Comparison of ENCODE assay signal across 19 mouse cellular contexts in the genomic region with DNA sequence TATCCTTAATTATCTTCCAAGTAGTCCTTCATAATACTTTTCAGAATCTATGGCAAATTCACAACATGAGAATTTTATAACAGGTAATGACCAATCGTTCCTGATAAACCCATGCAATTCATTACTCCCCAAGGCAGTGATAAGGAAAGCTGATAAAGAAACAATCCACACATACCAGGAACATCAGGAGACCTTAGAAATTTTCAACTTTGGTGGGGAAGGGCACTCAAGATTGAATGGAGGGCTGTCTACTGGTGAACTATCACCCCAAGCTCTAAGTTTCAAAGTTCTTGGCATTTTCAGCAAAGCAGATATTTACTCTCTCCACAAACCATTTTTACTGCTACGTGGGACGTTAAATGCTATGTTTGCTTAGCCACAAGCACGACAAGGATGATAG.
DNase-seq lines count a peak whose midpoint lies in the region; ATAC-seq and TF ChIP-seq lines count a peak whose summit lies in the region.
"Had no signal": no experiment of that assay in that cellular context is flagged by ENCODE, and none has a peak within 500 bp of the region (broad histone marks: within the 10 kb centered on the region; RNA-seq: fewer than 3 reads in every experiment).

No protein-coding gene starts in this region.

- no peak overlapping the region for H3K4me3 ChIP-seq in intestine, embryonic 15.5 days (replicated peaks)
- no peak overlapping the region for H3K4me3 ChIP-seq in intestine, postnatal 0 days (ENCODE audit: low read depth, low read length)
- no peak overlapping the region for H3K4me3 ChIP-seq in intestine, embryonic 16.5 days (ENCODE audit: low read length)

- no peak overlapping the region for H3K9ac ChIP-seq in intestine, embryonic 15.5 days
- no peak overlapping the region for H3K9ac ChIP-seq in intestine, postnatal 0 days (ENCODE audit: low read depth, low read length)
- no peak overlapping the region for H3K9ac ChIP-seq in intestine, embryonic 16.5 days (ENCODE audit: low read depth, low read length)

- H3K36me3 ChIP-seq in intestine, embryonic 15.5 days = no peaks in the 10 kb centered on the region
- H3K36me3 ChIP-seq in intestine, postnatal 0 days (ENCODE audit: control insufficient read depth, insufficient read depth) = no peaks in the 10 kb centered on the region
- H3K36me3 ChIP-seq in intestine, embryonic 16.5 days (ENCODE audit: control insufficient read depth, insufficient read depth, low read length) = no peaks in the 10 kb centered on the region
- H3K36me3 ChIP-seq: G1E had no signal

- H3K4me1 ChIP-seq in intestine, embryonic 15.5 days (replicated peaks) = no peaks in the 10 kb centered on the region
- no peaks in the 10 kb centered on the region for H3K4me1 ChIP-seq in intestine, postnatal 0 days (replicated peaks; ENCODE audit: control insufficient read depth, insufficient read depth, low read length)
- no peaks in the 10 kb centered on the region for H3K4me1 ChIP-seq in intestine, embryonic 16.5 days (ENCODE audit: control insufficient read depth, insufficient read depth, low read length)

- 54% methylated on average over 4 of the region's 4 CpGs for WGBS in intestine, embryonic 15.5 days
- 41% methylated on average over 4 of the region's 4 CpGs for WGBS in intestine, postnatal 0 days
- 62% methylated on average over 4 of the region's 4 CpGs for WGBS in intestine, embryonic 16.5 days

- no peak overlapping the region for H3K4me2 ChIP-seq in intestine, embryonic 15.5 days (replicated peaks)
- H3K4me2 ChIP-seq in intestine, postnatal 0 days (replicated peaks; ENCODE audit: low read depth) = no peak overlapping the region
- H3K4me2 ChIP-seq in intestine, embryonic 16.5 days (ENCODE audit: low read depth, low read length) = no peak overlapping the region

- H3K9me3 ChIP-seq in intestine, embryonic 15.5 days = no peaks in the 10 kb centered on the region
- H3K9me3 ChIP-seq in intestine, postnatal 0 days (ENCODE audit: control insufficient read depth) = peaks cover 7% of the 10 kb centered on the region
- peaks cover 6% of the 10 kb centered on the region for H3K9me3 ChIP-seq in intestine, embryonic 16.5 days (ENCODE audit: control insufficient read depth, low read length)

- H3K27me3 ChIP-seq in intestine, embryonic 15.5 days (replicated peaks) = no peaks in the 10 kb centered on the region
- H3K27me3 ChIP-seq in intestine, postnatal 0 days (replicated peaks; ENCODE audit: control insufficient read depth, insufficient read depth, low read length) = no peaks in the 10 kb centered on the region
- H3K27me3 ChIP-seq in intestine, embryonic 16.5 days (replicated peaks; ENCODE audit: control insufficient read depth, insufficient read depth, low read length) = no peaks in the 10 kb centered on the region
- H3K27me3 ChIP-seq: CH12.LX had no signal

- no peak for DNase-seq in right cerebral cortex, postnatal 36 days (ENCODE audit: low spot score in 2 of 2)
- DNase-seq: adrenal gland, adult 2 months; adrenal gland, adult 8-10 months; adrenal gland, postnatal 10 days; adrenal gland, postnatal 14 days; adrenal gland, postnatal 25 days; adrenal gland, postnatal 36 days; B cell, adult 2 months; cerebellum, adult 11 months; cerebellum, adult 11-12 months; cerebellum, adult 18-20 months had no signal

- ATAC-seq in intestine, embryonic 15.5 days = peak; percentile 71
- ATAC-seq in intestine, postnatal 0 days = no peak
- ATAC-seq in intestine, embryonic 16.5 days = peak; percentile 70
- ATAC-seq: activated CD4-positive, CD25-positive, alpha-beta regulatory T cell, adult 4 months; CD4-positive, CD25-positive, alpha-beta regulatory T cell, adult 4 months; Patski had no signal

- no peak overlapping the region for H3K27ac ChIP-seq in intestine, embryonic 15.5 days
- no peak overlapping the region for H3K27ac ChIP-seq in intestine, postnatal 0 days (ENCODE audit: low read depth, low read length)
- no peak overlapping the region for H3K27ac ChIP-seq in intestine, embryonic 16.5 days (ENCODE audit: low read length)

- no peak for TF ChIP-seq CTCF in intestine, postnatal 0 days (IDR thresholded peaks at IDR 0.05; ENCODE audit: low read depth)
